Mouse (Mus musculus) thymus, postnatal 25 days (tissue): ENCODE measurements at regions not wholly inside any gene's neighbourhood (a gene's known extent, or its start where the extent isn't known, plus 50 kb on each side); places are given as distances from the start of the nearest gene placed in this dataset.

Experiments used
- DNase-seq: peaks from one replicate; pipeline ENCODE4 v3.0.0; 2022

DNA sequence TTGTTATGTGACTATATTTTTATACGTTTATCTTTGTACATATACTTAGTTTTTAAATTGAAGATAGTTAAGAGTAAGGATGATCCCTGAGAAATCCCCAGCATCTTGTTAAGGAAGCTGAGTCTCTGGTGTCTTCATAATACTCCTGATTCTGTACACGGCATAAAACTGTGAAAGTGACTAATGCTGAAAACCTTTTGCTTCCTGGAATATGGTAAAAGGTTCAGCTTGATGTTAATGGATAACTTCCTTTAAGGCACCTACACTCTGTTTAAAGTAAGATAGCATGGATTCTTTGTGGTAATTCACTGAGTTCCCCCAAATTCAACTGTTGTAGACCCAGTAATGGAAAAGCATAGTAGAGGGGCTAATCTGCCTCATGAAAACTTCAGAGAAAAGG lies 67.2 kb upstream of the Rgs1 start:
- no peak for DNase-seq

DNA sequence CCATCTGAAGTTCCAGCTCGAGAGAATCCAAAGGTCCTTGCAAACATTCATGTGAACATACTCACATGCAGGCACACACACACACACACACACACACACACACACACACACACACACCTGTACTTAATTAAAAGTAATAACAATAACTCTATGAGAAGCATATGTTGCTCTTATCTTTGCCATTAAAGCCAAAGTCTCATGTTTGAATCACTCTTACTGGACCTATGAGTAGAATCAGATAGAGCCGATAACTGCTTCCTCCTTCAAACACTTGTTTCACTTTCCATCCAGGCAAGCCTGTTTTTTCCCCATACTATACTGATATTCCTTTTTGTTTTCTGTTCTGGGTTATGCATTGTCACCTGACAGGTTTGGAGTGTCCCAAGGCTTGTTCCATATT lies 65.3 kb upstream of the Rgs1 start:
- no peak for DNase-seq

DNA sequence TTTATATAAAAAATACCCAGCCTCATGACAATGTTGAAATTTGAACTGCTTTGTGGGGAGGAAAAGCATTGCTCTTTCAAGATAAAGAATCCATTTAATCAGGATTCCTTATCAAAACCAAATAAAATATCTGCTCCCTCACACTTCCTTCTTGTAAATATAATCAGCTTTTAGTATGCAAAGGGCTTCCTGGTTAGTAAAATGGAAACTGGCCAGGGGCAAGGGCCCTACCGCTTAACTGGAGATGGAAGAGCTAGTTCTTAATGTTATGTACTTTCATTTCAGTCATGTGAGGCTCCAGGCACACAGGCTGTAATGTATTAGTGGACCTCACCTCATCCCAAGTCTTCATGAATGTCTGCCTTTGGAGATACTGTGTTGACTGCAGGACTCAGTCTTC lies 64.3 kb upstream of the Rgs1 start:
- DNase-seq: no peak

DNA sequence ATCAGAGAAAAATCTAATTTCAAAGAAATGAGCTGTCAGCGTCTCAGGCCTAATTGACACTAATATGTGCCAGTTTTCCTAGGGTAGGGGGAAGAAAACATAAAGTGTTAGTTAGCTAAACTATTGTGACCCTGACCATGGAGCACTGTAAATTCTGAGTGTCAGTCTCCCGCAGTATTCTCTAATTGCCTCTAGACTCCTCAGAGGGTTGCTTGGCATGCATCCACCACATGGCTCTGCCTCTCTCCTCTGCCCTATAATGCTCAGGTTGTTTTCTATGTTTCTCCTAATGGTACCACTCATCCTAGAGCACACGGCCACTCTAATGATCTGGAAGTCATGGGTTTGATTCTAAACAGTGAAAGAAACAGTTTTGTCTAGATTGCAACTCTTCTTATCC lies 60.9 kb upstream of the Rgs1 start:
- DNase-seq: no peak

DNA sequence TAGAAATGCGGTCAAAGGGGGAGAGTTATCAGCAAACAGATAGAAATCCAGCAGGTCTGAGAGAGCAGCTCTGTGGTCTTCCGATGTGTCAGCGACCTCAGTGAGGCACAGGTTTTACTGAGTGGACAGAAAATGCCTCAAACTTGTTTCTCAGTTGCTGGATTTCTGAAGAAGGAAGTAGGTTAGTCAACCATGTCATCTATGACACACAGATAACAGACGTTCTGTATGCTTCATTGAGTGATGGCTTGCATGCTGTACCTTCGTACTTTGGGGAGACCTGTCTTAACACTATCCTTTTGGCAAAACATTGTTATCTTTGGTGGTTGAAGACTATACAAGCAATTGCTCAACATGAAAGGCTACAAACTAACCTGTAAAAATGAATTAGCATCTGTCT lies 59.3 kb upstream of the Rgs1 start:
- no peak for DNase-seq

DNA sequence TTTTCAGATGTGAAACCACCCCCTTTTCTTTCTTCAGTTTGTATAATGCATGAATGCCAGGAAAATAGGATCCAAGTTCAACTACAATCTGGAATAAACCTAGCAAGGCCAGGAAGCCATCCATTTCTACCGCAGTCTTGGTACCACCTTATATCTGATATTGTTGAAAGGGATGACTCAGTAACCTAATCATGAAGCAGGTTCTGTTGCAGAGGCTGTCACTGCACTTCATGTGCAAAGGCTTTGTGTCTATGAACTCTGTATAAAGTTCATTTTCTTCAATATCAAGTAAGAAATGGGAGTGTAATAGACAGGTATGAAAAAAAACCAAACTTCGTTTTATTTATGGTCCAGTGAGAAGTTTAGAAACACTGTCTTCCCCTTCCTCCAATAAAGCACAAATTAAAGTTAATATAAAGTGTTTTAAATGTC lies 58.8 kb upstream of the Rgs1 start:
- no peak for DNase-seq

DNA sequence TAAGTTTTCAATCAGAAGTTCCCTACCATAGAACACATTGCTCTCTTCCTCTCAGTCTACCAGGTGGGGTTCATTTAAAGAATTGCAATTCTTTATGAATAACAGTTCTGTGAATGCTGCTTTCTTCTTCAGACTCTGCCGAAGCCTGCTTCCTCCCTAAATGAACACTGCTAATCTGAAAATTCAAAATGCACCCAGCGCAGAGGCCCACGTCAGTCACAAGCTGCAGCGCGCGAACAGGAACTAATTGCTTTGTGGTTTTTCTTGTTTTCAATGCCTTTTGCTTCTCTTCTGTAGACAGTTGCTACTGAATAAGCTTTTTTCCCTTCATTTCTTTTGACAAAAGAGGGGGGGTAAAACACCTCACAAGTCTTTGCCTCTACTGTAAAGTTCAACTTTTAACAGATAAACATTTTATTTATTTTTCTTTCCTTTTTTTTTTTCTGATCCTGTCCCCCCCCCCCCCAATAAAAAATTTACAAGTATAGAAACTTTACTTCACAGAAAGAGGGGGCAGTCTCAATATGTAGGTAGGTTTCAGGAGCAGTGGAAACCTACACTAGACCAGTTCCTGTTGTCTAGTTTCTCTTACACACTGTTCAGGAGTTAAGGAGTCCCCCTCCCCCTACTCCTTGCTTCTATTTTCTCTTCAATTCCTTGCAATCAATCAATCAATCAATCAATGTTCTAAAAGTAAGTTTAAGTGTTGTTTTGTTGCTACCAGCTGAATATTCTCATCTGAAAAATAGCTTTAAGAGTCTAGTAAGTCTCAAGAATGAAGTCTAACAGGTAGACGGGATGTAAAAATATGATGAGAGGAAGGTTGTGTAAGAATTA lies 58.2 kb upstream of the Rgs1 start:
- DNase-seq: peak; percentile 19

DNA sequence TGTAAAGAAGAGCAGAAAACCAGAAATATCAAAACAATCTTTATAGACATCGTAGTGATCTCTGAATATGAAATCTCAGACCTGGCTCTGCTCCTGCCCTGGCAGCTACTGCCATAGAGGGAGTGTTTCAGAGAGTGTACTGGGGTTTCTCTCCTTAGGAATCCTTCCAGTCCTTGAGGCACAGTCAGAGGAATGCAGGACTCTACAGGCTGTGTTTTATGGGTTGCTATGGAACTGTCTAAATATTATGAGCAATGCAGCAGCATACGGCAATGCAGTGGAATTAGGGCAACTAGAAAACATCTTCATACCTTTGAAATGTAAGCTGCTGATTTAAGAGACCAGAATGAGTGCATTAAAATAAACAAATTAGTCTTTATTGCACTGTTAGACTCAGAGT lies 57.2 kb upstream of the Rgs1 start:
- no peak for DNase-seq

DNA sequence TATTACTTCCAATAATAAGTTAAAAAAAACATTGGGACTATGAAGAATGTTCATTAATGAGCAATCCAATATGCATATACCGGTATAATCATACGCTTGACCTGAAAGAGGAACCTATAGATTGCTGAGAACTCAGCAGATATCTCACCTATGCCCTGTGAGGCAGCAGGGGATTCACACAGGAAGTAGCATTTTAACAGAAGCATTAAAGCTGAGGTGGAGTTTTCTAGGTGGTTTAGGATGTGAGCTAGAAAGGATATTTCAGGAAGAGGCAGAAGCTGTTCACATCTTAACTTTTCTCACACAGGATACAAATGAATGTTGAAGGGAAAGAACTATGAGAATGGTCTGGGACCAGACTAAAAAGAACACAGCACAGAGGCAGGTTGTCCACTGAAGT lies 51.6 kb upstream of the Rgs1 start:
- DNase-seq: no peak
